Mouse (Mus musculus) ES-Bruce4 (cell line): ENCODE measurements around the gene Carmil2. TPM values are rescaled to one million over a fixed set of nuclear protein-coding genes. Genes with fewer than 3 reads are reported as not detected.

ENCODE experiments used
- H3K27ac ChIP-seq: 2 replicates; pipeline ENCODE4 v1.5.1; 2012; ENCODE audit warnings: low read length, inconsistent platforms; ENCODE audit not compliant: insufficient read depth
- H3K27me3 ChIP-seq: 2 replicates; pipeline ENCODE4 v1.6.1; 2012; ENCODE audit warnings: mild to moderate bottlenecking, low read length, inconsistent platforms; ENCODE audit not compliant: control insufficient read depth, poor library complexity, insufficient read depth, severe bottlenecking
- H3K36me3 ChIP-seq: 2 replicates; pipeline ENCODE4 v1.6.1; 2012; ENCODE audit warnings: inconsistent platforms, mild to moderate bottlenecking, low read length, moderate library complexity; ENCODE audit not compliant: control insufficient read depth, poor library complexity, insufficient read depth, severe bottlenecking
- H3K4me1 ChIP-seq: one replicate; pipeline ENCODE4 v1.8.1; 2011; ENCODE audit warnings: low read length; ENCODE audit not compliant: control insufficient read depth, insufficient read depth
- H3K4me3 ChIP-seq: 2 replicates; pipeline ENCODE4 v1.5.1; 2011; ENCODE audit warnings: low read depth, mild to moderate bottlenecking, low read length
- H3K9ac ChIP-seq: 2 replicates; pipeline ENCODE4 v1.6.1; 2012; ENCODE audit warnings: low read depth, mild to moderate bottlenecking, inconsistent platforms; ENCODE audit not compliant: poor library complexity, severe bottlenecking
- H3K9me3 ChIP-seq: replicated peaks from 2 replicates; pipeline ENCODE4 v1.6.1; 2012; ENCODE audit warnings: mild to moderate bottlenecking, low read length, inconsistent platforms; ENCODE audit not compliant: control insufficient read depth, poor library complexity, insufficient read depth, severe bottlenecking
- CTCF ChIP-seq: IDR thresholded peaks from one replicate; pipeline ENCODE4 v1.8.1; 2011; ENCODE audit warnings: low read depth, low read length
- EP300 ChIP-seq: IDR thresholded peaks from 2 replicates; pipeline ENCODE4 v1.6.1; 2011; ENCODE audit warnings: low read depth, low read length; ENCODE audit not compliant: insufficient read depth
- POLR2A ChIP-seq: IDR thresholded peaks from one replicate; pipeline ENCODE4 v1.8.1; 2011; ENCODE audit warnings: low read length; ENCODE audit not compliant: insufficient read depth
- polyA plus RNA-seq: library from polyadenylated mRNA; stranded (reverse); fragments of >200 nt; gene quantifications from 2 replicates; pipeline ENCODE4 v1.2.4, GENCODE M21; 2011; ENCODE audit warnings: low read depth; ENCODE audit not compliant: missing spikeins, insufficient read depth, insufficient read length

Carmil2 gene
- polyA plus RNA-seq, 1 experiment = 4.7 TPM

GRCm38 (mm10) chr8:105743301-105743700 lies 57.2 kb downstream of the Carmil2 start:
- Histone ChIP-seq H3K9me3 (no peaks in the 10 kb centered on the region), H3K9ac (no peak overlapping the region), H3K4me1 (no peaks in the 10 kb centered on the region), H3K27ac (no peak overlapping the region), H3K36me3 (no peaks in the 10 kb centered on the region), H3K4me3 (no peak overlapping the region), H3K27me3 (no peaks in the 10 kb centered on the region)
- TF ChIP-seq CTCF = no peak
- TF ChIP-seq POLR2A = no peak
- TF ChIP-seq EP300 = no peak

Other genes starting within 250 kb of the Carmil2 start
- 14.4 and 19.0 TPM in 2 replicates for gene Tppp3, start 214.7 kb upstream of the Carmil2 start, polyA plus RNA-seq
- gene Zdhhc1, start 189.4 kb upstream of the Carmil2 start, polyA plus RNA-seq = 6.8 and 9.2 TPM in 2 replicates
- 0.54 and 0.61 TPM in 2 replicates for gene Hsd11b2, start 167.5 kb upstream of the Carmil2 start, polyA plus RNA-seq
- gene Atp6v0d1, start 120.2 kb upstream of the Carmil2 start, polyA plus RNA-seq = 78.4 and 86.5 TPM in 2 replicates
- gene Ripor1, start 81.0 kb upstream of the Carmil2 start, polyA plus RNA-seq = 26.5 and 27.5 TPM in 2 replicates
- gene Ctcf, start 49.7 kb upstream of the Carmil2 start, polyA plus RNA-seq = 105 and 123 TPM in 2 replicates
- not detected in 2 replicates for gene Agrp, start 48.9 kb upstream of the Carmil2 start, polyA plus RNA-seq
- 30.1 and 36.7 TPM in 2 replicates for gene Acd, start 14.8 kb downstream of the Carmil2 start, polyA plus RNA-seq
- 10.4 and 10.9 TPM in 2 replicates for gene Pard6a, start 14.9 kb downstream of the Carmil2 start, polyA plus RNA-seq
- gene 4933405L10Rik, start 21.4 kb downstream of the Carmil2 start, polyA plus RNA-seq = not detected in 2 replicates
- 18.6 and 20.1 TPM in 2 replicates for gene Enkd1, start 21.9 kb downstream of the Carmil2 start, polyA plus RNA-seq
- 6.4 and 7.2 TPM in 2 replicates for gene Gfod2, start 72.4 kb downstream of the Carmil2 start, polyA plus RNA-seq
- gene Ranbp10, start 141.1 kb downstream of the Carmil2 start, polyA plus RNA-seq = 17.1 and 18.5 TPM in 2 replicates
- 0.33 TPM in 1 of 2 replicates, not detected in the other for gene Tsnaxip1, start 141.5 kb downstream of the Carmil2 start, polyA plus RNA-seq
- gene Cenpt, start 167.0 kb downstream of the Carmil2 start, polyA plus RNA-seq = 86.3 and 97.6 TPM in 2 replicates
- gene Thap11, start 168.9 kb downstream of the Carmil2 start, polyA plus RNA-seq = 29.6 and 31.0 TPM in 2 replicates
- 29.9 and 30.2 TPM in 2 replicates for gene Nutf2, start 174.3 kb downstream of the Carmil2 start, polyA plus RNA-seq
- 45.2 and 51.6 TPM in 2 replicates for gene Edc4, start 194.6 kb downstream of the Carmil2 start, polyA plus RNA-seq
- gene Nrn1l, start 207.3 kb downstream of the Carmil2 start, polyA plus RNA-seq = 1.1 and 2.7 TPM in 2 replicates
- gene Pskh1, start 214.2 kb downstream of the Carmil2 start, polyA plus RNA-seq = 27.4 and 31.3 TPM in 2 replicates
- gene Ctrl, start 247.6 kb downstream of the Carmil2 start, polyA plus RNA-seq = 0.78 and 1.7 TPM in 2 replicates